Mouse (Mus musculus): ENCODE data around the gene Ckap2.

- TF ChIP-seq CTCF (IDR thresholded peaks at IDR 0.05; ENCODE audit: low read depth, low read length) (no peak), POLR2A (IDR thresholded peaks at IDR 0.05; ENCODE audit: extremely low read depth, insufficient read depth, low read length) (no peak)
Observed at GRCm38 (mm10) chr8:22162206-22162605, 23.4 kb downstream of the Ckap2 start.

All from liver, adult 2 months (tissue).